Mouse (Mus musculus) heart, embryonic 16.5 days (tissue): ENCODE results near the gene Ripk3. TPM values are rescaled to one million over a fixed set of nuclear protein-coding genes. Genes with fewer than 3 reads are reported as not detected.

Source experiments
- polyA plus RNA-seq: library from polyadenylated mRNA; unstranded; fragments of >200 nt; fragmentation: Nextera tagmentation; extraction: Ambion mirVana; gene quantifications from 2 replicates; pipeline ENCODE4 v1.2.1, GENCODE M21; 2015

The Ripk3 gene
- polyA plus RNA-seq, 1 experiment from 2014 or later, result 20.8 TPM

Other genes starting within 250 kb of the Ripk3 start
- 36.8 and 42.8 TPM in 2 replicates for gene Pck2, start 248.6 kb downstream of the Ripk3 start, polyA plus RNA-seq
- gene Dcaf11, start 228.9 kb downstream of the Ripk3 start, polyA plus RNA-seq, result 75.1 and 75.5 TPM in 2 replicates
- 1.2 and 1.5 TPM in 2 replicates for gene A730061H03Rik, start 228.5 kb downstream of the Ripk3 start, polyA plus RNA-seq
- 79.4 and 85.6 TPM in 2 replicates for gene Fitm1, start 213.2 kb downstream of the Ripk3 start, polyA plus RNA-seq
- 223 and 227 TPM in 2 replicates for gene Psme1, start 210.7 kb downstream of the Ripk3 start, polyA plus RNA-seq
- 24.0 and 26.5 TPM in 2 replicates for gene Emc9, start 203.6 kb downstream of the Ripk3 start, polyA plus RNA-seq
- 207 TPM in 2 replicates for gene Psme2, start 197.8 kb downstream of the Ripk3 start, polyA plus RNA-seq
- gene Rnf31, start 197.2 kb downstream of the Ripk3 start, polyA plus RNA-seq, result 15.7 and 18.6 TPM in 2 replicates
- 11.5 and 15.3 TPM in 2 replicates for gene Irf9, start 185.3 kb downstream of the Ripk3 start, polyA plus RNA-seq
- 4.8 and 7.3 TPM in 2 replicates for gene Rec8, start 170.8 kb downstream of the Ripk3 start, polyA plus RNA-seq
- 64.8 and 70.8 TPM in 2 replicates for gene Ipo4, start 152.9 kb downstream of the Ripk3 start, polyA plus RNA-seq
- gene Gm49378, start 151.0 kb downstream of the Ripk3 start, polyA plus RNA-seq, result 0.59 and 0.61 TPM in 2 replicates
- 90.8 and 99.0 TPM in 2 replicates for gene Tm9sf1, start 145.1 kb downstream of the Ripk3 start, polyA plus RNA-seq
- gene Tssk4, start 138.7 kb downstream of the Ripk3 start, polyA plus RNA-seq, result 0.22 and 0.45 TPM in 2 replicates
- 93.7 and 96.5 TPM in 2 replicates for gene Mdp1, start 128.4 kb downstream of the Ripk3 start, polyA plus RNA-seq
- 43.0 and 43.9 TPM in 2 replicates for gene Gmpr2, start 116.9 kb downstream of the Ripk3 start, polyA plus RNA-seq
- gene Nedd8, start 116.7 kb downstream of the Ripk3 start, polyA plus RNA-seq, result 444 and 466 TPM in 2 replicates
- gene Tinf2, start 107.0 kb downstream of the Ripk3 start, polyA plus RNA-seq, result 27.5 and 30.0 TPM in 2 replicates
- 0.45 and 0.57 TPM in 2 replicates for gene Tgm1, start 74.9 kb downstream of the Ripk3 start, polyA plus RNA-seq
- gene Rabggta, start 66.6 kb downstream of the Ripk3 start, polyA plus RNA-seq, result 22.0 and 25.6 TPM in 2 replicates
- gene Dhrs1, start 43.2 kb downstream of the Ripk3 start, polyA plus RNA-seq, result 71.1 and 76.3 TPM in 2 replicates
- 21.5 and 22.7 TPM in 2 replicates for gene Nop9, start 43.2 kb downstream of the Ripk3 start, polyA plus RNA-seq
- 1.3 and 1.8 TPM in 2 replicates for gene Cideb, start 30.4 kb downstream of the Ripk3 start, polyA plus RNA-seq
- gene Ltb4r2, start 27.4 kb downstream of the Ripk3 start, polyA plus RNA-seq, result 0.20 and 0.32 TPM in 2 replicates
- 0.59 and 0.66 TPM in 2 replicates for gene Ltb4r1, start 22.9 kb downstream of the Ripk3 start, polyA plus RNA-seq
- 15.3 and 17.5 TPM in 2 replicates for gene Adcy4, start 4.8 kb downstream of the Ripk3 start, polyA plus RNA-seq
- gene Nfatc4, start 34.3 kb upstream of the Ripk3 start, polyA plus RNA-seq, result 9.7 and 14.4 TPM in 2 replicates
- gene Nynrin, start 65.1 kb upstream of the Ripk3 start, polyA plus RNA-seq, result 11.1 and 13.7 TPM in 2 replicates
- gene Cbln3, start 95.5 kb upstream of the Ripk3 start, polyA plus RNA-seq, result 0.59 and 0.69 TPM in 2 replicates
- gene Khnyn, start 96.1 kb upstream of the Ripk3 start, polyA plus RNA-seq, result 9.8 and 11.2 TPM in 2 replicates
- 59.6 and 59.9 TPM in 2 replicates for gene Sdr39u1, start 111.4 kb upstream of the Ripk3 start, polyA plus RNA-seq
- 8.1 and 8.3 TPM in 2 replicates for gene Cma1, start 155.8 kb upstream of the Ripk3 start, polyA plus RNA-seq
- not detected in 2 replicates for gene Cma2, start 162.1 kb upstream of the Ripk3 start, polyA plus RNA-seq
- gene Mcpt1, start 229.1 kb upstream of the Ripk3 start, polyA plus RNA-seq, result not detected in 2 replicates
- not detected in 2 replicates for gene Mcpt9, start 241.6 kb upstream of the Ripk3 start, polyA plus RNA-seq